Mouse (Mus musculus) gastrocnemius, adult 8-10 months (tissue): ENCODE results near the gene Foxred1. TPM values are rescaled to one million over a fixed set of nuclear protein-coding genes. Genes with fewer than 3 reads are reported as not detected.
A peak's percentile ranks its signal among the peaks of the same experiment; 100 is the strongest.

Experiments
- DNase-seq, 2 experiments: peaks; one replicate each; pipeline ENCODE4 v3.0.0; 2022; ENCODE audit warnings: low spot score in 2 of 2
- total RNA-seq, 4 experiments: library from RNA; stranded (reverse); gene quantifications; 2 replicates each; pipeline ENCODE4 v1.2.4; 2022

Foxred1 gene
- total RNA-seq, 4 experiments from 2014 or later: 15.7 to 18.4 (median 17.5) TPM

GRCm38 (mm10) chr9:35156002-35156710 lies 54.7 kb downstream of the Foxred1 start:
- peak; percentile 30 to 43 for DNase-seq

Other genes with a start within 250 kb of the Foxred1 start
- gene St3gal4, start 91.8 kb downstream of the Foxred1 start, total RNA-seq: 1 to 10 TPM; 3.5 to 5.7 (median 4.4) TPM
- gene Dcps, start 35.0 kb downstream of the Foxred1 start, total RNA-seq: 1 to 10 TPM; 7.0 to 9.5 (median 8.7) TPM
- gene Srpr, start 10.9 kb downstream of the Foxred1 start, total RNA-seq: 100 to 1,000 TPM; 236 to 272 (median 254) TPM
- 10 to 100 TPM; 28.0 to 30.7 (median 29.9) TPM for gene Tirap, start 10.8 kb downstream of the Foxred1 start, total RNA-seq
- gene Fam118b, start 56.8 kb upstream of the Foxred1 start, total RNA-seq: 10 to 100 TPM; 26.3 to 31.9 (median 27.3) TPM
- 1 to 10 TPM; 6.2 to 6.9 (median 6.4) TPM for gene Rpusd4, start 56.8 kb upstream of the Foxred1 start, total RNA-seq
- 10 to 100 TPM; 12.1 to 14.2 (median 13.1) TPM for gene Cdon, start 210.1 kb upstream of the Foxred1 start, total RNA-seq